Mouse (Mus musculus): ENCODE results near the gene Ifnar1. TPM values are rescaled to one million over a fixed set of nuclear protein-coding genes. Genes with fewer than 3 reads are reported as not detected.

The Ifnar1 gene
- 194 TPM for polyA plus RNA-seq (2017; shearing (Covaris generic))

DNA sequence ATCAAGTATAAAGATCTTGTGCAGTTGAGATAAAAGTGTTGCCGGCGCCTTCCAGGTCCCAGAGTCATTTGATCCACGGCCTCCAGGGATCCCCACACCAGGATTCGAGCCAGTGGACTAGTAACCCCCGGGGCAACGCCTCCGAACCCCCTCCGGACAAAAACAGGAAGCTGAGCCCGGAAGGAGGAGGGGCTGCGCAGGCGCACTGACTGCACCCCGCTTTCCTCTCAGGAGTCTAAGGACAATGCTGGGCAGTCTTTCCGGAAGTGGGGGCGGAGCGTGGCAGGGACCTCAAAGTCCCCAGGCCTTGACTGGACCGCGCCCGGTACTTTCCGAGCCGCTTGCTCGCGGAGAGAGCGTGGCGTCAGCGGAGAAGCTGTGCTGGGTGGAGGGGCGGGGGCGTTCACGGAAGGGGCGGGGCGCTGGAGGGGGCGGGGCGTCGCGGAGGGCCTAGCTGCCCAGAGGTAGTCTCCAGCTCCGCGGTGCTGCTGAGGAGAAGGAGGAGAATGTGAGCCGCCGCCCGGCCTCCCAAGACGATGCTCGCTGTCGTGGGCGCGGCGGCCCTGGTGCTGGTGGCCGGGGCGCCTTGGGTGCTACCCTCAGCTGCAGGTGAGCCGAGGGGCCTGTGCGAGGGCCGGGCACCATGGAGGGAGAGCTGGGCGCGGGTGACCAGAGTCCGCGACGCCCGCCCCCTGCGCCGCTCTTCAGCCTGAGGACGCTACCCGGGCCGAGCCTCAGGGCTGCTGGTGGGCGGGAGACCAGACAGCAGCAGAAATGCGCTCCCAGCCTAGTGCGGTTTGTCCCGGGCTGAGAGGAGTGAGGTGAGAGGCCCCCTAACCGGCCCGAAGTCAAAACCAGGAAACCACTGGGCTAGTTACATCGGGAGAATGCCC, at the start of gene Ifnar1:
TSS of gene Ifnar1 (plus strand) at position 431 of the 893 bp plus-strand sequence.

DNA sequence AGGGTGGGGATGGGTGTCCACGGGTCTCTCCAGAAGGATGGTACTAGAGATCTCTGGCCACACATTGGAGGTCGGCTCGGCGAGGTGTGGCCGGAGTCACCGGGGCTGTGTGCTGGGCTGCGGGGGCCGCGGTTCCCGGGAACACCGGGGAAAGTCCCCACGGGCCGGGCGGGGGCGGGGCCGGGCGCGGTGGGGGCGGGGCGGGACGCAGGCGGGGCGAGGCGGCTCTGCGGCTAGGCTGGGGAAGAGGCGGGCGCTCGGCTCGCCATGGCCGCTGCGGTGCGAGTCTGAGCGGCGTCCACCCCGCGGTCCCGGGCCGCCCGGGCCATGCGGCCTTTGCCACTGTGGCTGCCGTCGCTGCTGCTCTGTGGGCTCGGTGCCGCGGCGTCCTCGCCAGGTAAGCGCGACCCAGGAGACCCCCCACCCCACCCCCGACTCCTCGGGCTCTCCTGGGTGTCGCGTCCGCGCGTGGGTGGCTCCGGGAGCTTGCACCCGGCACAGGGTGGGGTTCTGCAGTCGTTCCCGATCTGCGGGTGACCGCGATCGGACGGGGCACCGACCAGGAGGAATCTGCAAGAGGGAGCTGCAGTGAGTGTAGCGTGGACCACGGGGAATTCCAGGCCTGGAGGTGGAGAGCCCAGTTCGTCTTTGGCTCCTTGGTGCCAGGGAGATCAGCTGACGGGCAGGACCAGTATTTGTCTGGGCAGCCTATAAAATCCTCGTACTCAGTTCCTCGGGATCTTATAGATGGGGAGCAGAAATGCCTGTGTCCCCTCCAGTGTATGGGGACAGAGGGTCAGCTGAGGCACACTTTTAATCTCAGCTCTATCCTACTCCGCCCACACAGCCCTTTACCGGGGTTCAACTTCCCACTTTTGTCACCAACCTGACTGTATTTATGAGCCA, 62.1 kb downstream of the Ifnar1 start, which contains the start of gene Ifngr2:
TSS of gene Ifngr2 (plus strand) at position 237 of the 906 bp plus-strand sequence.

Other genes with a start within 250 kb of the Ifnar1 start
- gene Olig1, start 215.5 kb upstream of the Ifnar1 start, polyA plus RNA-seq (2017; shearing (Covaris generic)): not detected
- 114 TPM for gene Ifnar2, start 112.5 kb upstream of the Ifnar1 start, polyA plus RNA-seq (2017; shearing (Covaris generic))
- not detected for gene Gm21970, start 93.5 kb upstream of the Ifnar1 start, polyA plus RNA-seq (2017; shearing (Covaris generic))
- 155 TPM for gene Il10rb, start 79.1 kb upstream of the Ifnar1 start, polyA plus RNA-seq (2017; shearing (Covaris generic))
- 14.8 TPM for gene Ifngr2, start 61.8 kb downstream of the Ifnar1 start, polyA plus RNA-seq (2017; shearing (Covaris generic))
- 40.6 TPM for gene Tmem50b, start 112.6 kb downstream of the Ifnar1 start, polyA plus RNA-seq (2017; shearing (Covaris generic))
- 2.7 TPM for gene Dnajc28, start 133.8 kb downstream of the Ifnar1 start, polyA plus RNA-seq (2017; shearing (Covaris generic))
- gene Gart, start 161.7 kb downstream of the Ifnar1 start, polyA plus RNA-seq (2017; shearing (Covaris generic)): 127 TPM
- gene Son, start 162.3 kb downstream of the Ifnar1 start, polyA plus RNA-seq (2017; shearing (Covaris generic)): 161 TPM
- gene Donson, start 203.5 kb downstream of the Ifnar1 start, polyA plus RNA-seq (2017; shearing (Covaris generic)): 9.5 TPM
- 79.5 TPM for gene Cryzl1, start 243.7 kb downstream of the Ifnar1 start, polyA plus RNA-seq (2017; shearing (Covaris generic))
- 2.3 TPM for gene Itsn1, start 244.0 kb downstream of the Ifnar1 start, polyA plus RNA-seq (2017; shearing (Covaris generic))